Mouse (Mus musculus) kidney, adult 2 months (tissue): ENCODE measurements at regions not wholly inside any gene's neighbourhood (a gene's known extent, or its start where the extent isn't known, plus 50 kb on each side); places are given as distances from the start of the nearest gene placed in this dataset.

Source experiments
- CTCF ChIP-seq: fragments of 200-500 bp; conservative IDR thresholded peaks from 2 replicates; pipeline ENCODE4 v1.5.1; 2011; ENCODE audit warnings: low read depth, mild to moderate bottlenecking, control low read depth, low read length, moderate library complexity, mixed read lengths; ENCODE audit not compliant: insufficient read depth, insufficient read length
- POLR2A ChIP-seq: fragments of 200-500 bp; IDR thresholded peaks from one replicate; pipeline ENCODE4 v1.6.1; 2011; ENCODE audit warnings: low read depth, low read length, control low read depth

GRCm38 (mm10) chr9:52234775-52235174 lies 66.4 kb upstream of the Zc3h12c start:
- no peak for TF ChIP-seq CTCF
- TF ChIP-seq POLR2A = no peak
